Mouse (Mus musculus) monocyte, adult 5-6 weeks (primary cell): Measurements from ENCODE around the gene Dph2. TPM values are rescaled to one million over a fixed set of nuclear protein-coding genes. Genes with fewer than 3 reads are reported as not detected.
A peak's percentile ranks its signal among the peaks of the same experiment; 100 is the strongest.

Experiments used
- ATAC-seq: fragments of 153-309, 156-312 bp; replicated peaks from 2 replicates; pipeline ENCODE4 v1.8.0; 2017; ENCODE audit warnings: mild to moderate bottlenecking; ENCODE audit not compliant: low TSS enrichment, insufficient number of reproducible peaks, severe bottlenecking, poor library complexity, low FRiP score
- total RNA-seq: library from RNA; stranded (forward); fragments of 200-1000, 200-491, 200-594 nt; gene quantifications from 3 replicates; pipeline ENCODE4 v1.2.3, GENCODE M21; 2017

Dph2 gene
- total RNA-seq = 2.1 to 15.0 TPM (median 4.2 TPM) in 3 replicates

GRCm38 (mm10) chr4:117891738-117892161, at the start of gene Dph2:
Gene Dph2, minus strand, starts transcription at chr4:117892032.
- peak; percentile 90 for ATAC-seq

GRCm38 (mm10) chr4:117936964-117937363, 45.1 kb upstream of the Dph2 start:
- ATAC-seq = no peak

GRCm38 (mm10) chr4:117934081-117934480, 42.2 kb upstream of the Dph2 start:
- ATAC-seq = no peak

DNA sequence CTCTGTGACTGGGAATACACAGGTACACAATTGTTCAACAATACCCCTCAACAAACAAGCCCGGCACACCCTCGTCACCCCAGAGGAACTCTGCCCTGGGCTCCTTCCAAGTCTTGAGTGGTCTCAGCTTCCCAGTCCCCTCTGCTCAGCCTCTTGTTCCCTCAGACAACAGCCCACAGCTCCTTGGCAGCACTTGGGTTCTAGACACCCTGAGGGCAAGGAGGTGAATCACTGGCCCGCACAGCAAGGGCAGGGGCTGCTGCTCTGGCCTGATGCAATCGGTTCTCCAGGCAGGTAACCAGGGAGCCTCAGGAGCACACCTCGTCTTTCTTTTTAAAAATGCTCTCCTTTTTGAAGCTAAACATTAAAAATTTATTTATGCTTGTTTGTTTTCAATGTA, 41.4 kb upstream of the Dph2 start:
- no peak for ATAC-seq

DNA sequence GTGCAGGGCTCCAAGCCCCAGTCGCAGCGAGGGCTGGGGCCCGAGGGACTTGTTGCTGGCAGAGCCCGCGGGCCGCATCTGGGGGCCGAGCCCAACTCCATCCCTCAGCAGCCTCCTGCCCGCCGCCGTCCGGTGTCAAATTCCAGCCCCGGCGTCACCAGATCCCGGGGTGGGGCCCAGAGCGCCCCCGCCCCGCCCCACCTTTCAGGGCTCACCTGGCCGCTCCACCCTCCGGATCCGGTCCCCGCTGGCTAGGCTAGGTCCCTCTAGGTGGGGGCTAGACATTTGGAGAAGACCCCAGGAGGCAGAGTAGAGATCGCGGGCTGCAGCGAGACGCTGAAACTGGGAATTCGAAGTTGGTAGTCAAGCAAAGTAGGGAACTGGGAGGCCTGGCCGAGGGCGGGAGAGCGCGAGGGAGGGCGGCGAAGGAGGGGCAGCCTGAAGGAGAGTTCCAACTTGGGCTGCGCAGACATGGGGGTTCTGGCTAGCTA, 37.6 kb upstream of the Dph2 start, which contains the start of gene Artn:
Artn (minus strand) TSS at position 373 of the 491 bp plus-strand sequence.
- no peak for ATAC-seq

GRCm38 (mm10) chr4:117928699-117929241, 36.9 kb upstream of the Dph2 start:
- ATAC-seq = no peak

DNA sequence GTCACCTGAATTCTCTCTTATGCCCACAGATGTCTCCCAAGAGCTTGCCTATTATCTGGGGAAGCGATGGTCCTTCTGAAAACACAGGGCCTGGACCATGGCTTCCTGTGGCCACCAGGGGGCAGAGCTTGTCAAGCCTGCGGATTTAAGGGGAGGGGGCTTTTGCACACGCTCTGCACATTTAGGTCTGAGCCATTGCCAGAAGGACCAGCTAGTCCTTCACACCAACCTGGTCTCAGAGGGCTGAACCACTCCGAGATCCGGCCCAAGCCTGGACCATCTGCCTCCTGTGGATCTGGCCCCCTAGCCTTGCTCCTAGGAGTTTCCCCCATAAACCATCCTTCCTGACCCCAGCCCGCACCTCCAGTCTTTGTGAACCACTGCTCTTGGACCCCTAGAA, 36.4 kb upstream of the Dph2 start:
- no peak for ATAC-seq

GRCm38 (mm10) chr4:117926545-117927482, 35.0 kb upstream of the Dph2 start:
- ATAC-seq = no peak

- no peak for ATAC-seq
Measured at GRCm38 (mm10) chr4:117924916-117925315, 33.1 kb upstream of the Dph2 start.

DNA sequence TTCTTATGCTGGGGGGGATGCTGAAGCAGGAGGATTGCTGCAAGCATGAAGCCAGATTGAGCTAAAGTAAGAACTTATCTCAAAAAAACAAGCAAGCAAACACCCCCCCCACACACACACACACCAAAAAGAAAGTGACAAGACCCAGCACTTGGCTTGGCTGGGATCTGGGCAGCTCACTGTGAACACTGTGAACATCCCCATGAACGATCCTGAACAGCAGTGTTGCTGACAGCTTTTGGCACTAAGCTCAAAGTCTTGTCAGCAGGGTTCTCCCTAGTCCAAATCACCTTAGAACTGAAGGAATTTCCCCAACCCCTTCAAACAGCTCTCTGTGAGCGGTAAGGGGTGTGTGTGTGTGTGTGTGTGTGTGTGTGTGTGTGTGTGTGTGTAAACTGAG, 31.6 kb upstream of the Dph2 start:
- ATAC-seq = no peak

GRCm38 (mm10) chr4:117921358-117921757, 29.5 kb upstream of the Dph2 start:
- no peak for ATAC-seq

- no peak for ATAC-seq
Measured at GRCm38 (mm10) chr4:117918762-117919161, 26.9 kb upstream of the Dph2 start.

DNA sequence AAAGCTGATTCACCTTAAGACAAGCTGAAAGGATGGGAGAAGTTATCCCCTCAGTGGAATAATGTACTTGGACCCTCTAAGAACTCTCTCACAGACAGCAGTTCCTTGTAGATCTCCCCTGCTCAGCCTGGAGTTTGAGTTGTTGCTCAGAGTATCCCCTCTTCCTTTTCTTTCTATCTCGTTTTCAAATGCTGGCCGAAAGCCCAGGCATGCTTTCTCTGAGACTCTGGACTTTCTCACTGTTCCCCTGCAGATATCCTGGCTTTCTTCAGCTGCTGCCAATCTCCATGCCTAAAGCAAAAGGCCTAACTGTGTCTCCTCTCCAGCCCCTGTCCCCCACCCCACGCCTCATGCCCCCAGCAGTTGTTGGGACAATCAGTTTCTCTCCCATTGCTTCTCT, 26.4 kb upstream of the Dph2 start:
- ATAC-seq = no peak

GRCm38 (mm10) chr4:117917847-117918246, 26.0 kb upstream of the Dph2 start:
- ATAC-seq = no peak

GRCm38 (mm10) chr4:117917402-117917801, 25.6 kb upstream of the Dph2 start:
- no peak for ATAC-seq

DNA sequence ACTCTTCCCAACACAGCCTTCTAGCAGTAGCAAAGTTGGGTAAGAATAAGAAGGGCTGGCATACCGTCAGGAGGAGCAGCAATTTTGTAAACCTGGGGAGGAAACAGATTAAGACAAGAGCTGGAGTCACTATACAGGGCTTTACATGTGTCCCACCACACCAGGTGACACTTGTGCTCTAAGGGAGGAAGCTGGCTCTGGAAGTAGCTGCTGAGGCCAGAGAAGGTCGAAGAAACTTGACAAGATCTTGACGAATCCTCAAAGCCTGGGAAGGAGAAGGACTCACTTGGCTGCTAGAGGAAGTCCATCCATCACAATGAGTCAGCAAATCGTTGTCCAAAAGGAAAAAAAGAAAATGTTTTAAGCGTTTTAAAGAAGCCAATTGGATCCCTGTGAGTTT, 24.6 kb upstream of the Dph2 start:
- ATAC-seq = no peak

- ATAC-seq = no peak
Measured at GRCm38 (mm10) chr4:117915489-117916105, 23.8 kb upstream of the Dph2 start.

- ATAC-seq = peak; percentile 87
Measured at GRCm38 (mm10) chr4:117914591-117915442, 23.0 kb upstream of the Dph2 start, which contains the start of gene Ipo13. Gene Ipo13, minus strand, starts transcription at chr4:117914999.

- no peak for ATAC-seq
Measured at GRCm38 (mm10) chr4:117914031-117914430, 22.2 kb upstream of the Dph2 start.
